Mouse (Mus musculus) regulatory T cell (primary cell): ENCODE results near the gene Olfr412.

Source experiments
- in situ Hi-C: fragments of 300-600 bp; cut with MboI, MseI; formaldehyde crosslinking; loops from one replicate; pipeline ENCODE4 v1.15.1; 2025; ENCODE audit warnings: high pct_unique_total_duplicates

Gene Olfr412

GRCm38 (mm10) chr11:74361769-74362168, at the start of gene Olfr412:
Gene Olfr412, plus strand, starts transcription at chr11:74362069.
- in situ Hi-C loops = no loop called here

- in situ Hi-C loops = no loop called here
Measured at GRCm38 (mm10) chr11:74326044-74326443, 35.8 kb upstream of the Olfr412 start.

GRCm38 (mm10) chr11:74328781-74329180, 33.1 kb upstream of the Olfr412 start:
- in situ Hi-C loops = no loop called here

- in situ Hi-C loops = no loop called here
Measured at GRCm38 (mm10) chr11:74337931-74338330, 23.9 kb upstream of the Olfr412 start, which contains the start of gene Olfr410. Gene Olfr410, minus strand, starts transcription at chr11:74338031.

GRCm38 (mm10) chr11:74352550-74352949, 9.3 kb upstream of the Olfr412 start, which contains the start of gene Olfr411:
Gene Olfr411, minus strand, starts transcription at chr11:74352650.
- in situ Hi-C loops = no loop called here

GRCm38 (mm10) chr11:74371393-74372100, 9.7 kb downstream of the Olfr412 start:
- in situ Hi-C loops = no loop called here

GRCm38 (mm10) chr11:74376847-74377246, 15.0 kb downstream of the Olfr412 start:
- in situ Hi-C loops = loop anchor here (5.0 kb wide), 1 partner anchor 155 kb away; no protein-coding TSS in a partner anchor

- in situ Hi-C loops = loop anchor here (5.0 kb wide), 1 partner anchor 153 kb away; no protein-coding TSS in a partner anchor
Measured at GRCm38 (mm10) chr11:74379166-74379873, 17.5 kb downstream of the Olfr412 start.

GRCm38 (mm10) chr11:74385674-74386073, 23.8 kb downstream of the Olfr412 start:
- in situ Hi-C loops = no loop called here

- in situ Hi-C loops = no loop called here
Measured at GRCm38 (mm10) chr11:74387203-74387602, 25.3 kb downstream of the Olfr412 start.

GRCm38 (mm10) chr11:74391899-74392298, 30.0 kb downstream of the Olfr412 start:
- in situ Hi-C loops = no loop called here

GRCm38 (mm10) chr11:74392903-74393302, 31.0 kb downstream of the Olfr412 start:
- in situ Hi-C loops = no loop called here

GRCm38 (mm10) chr11:74393489-74393888, 31.6 kb downstream of the Olfr412 start:
- in situ Hi-C loops = no loop called here

- in situ Hi-C loops = no loop called here
Measured at GRCm38 (mm10) chr11:74395583-74395982, 33.7 kb downstream of the Olfr412 start.

- in situ Hi-C loops = loop anchor here (10.0 to 25.0 kb wide), 2 partner anchors 123 to 460 kb away; no protein-coding TSS in a partner anchor
Measured at GRCm38 (mm10) chr11:74402126-74402525, 40.3 kb downstream of the Olfr412 start.

GRCm38 (mm10) chr11:74404216-74404615, 42.3 kb downstream of the Olfr412 start:
- in situ Hi-C loops = loop anchor here (10.0 to 25.0 kb wide), 2 partner anchors 121 to 458 kb away; no protein-coding TSS in a partner anchor

GRCm38 (mm10) chr11:74405201-74405600, 43.3 kb downstream of the Olfr412 start:
- in situ Hi-C loops = loop anchor here (10.0 to 25.0 kb wide), 2 partner anchors 120 to 457 kb away; no protein-coding TSS in a partner anchor

GRCm38 (mm10) chr11:74408587-74409446, 46.9 kb downstream of the Olfr412 start:
- in situ Hi-C loops = loop anchor here (10.0 to 25.0 kb wide), 2 partner anchors 116 to 453 kb away; no protein-coding TSS in a partner anchor

GRCm38 (mm10) chr11:74409447-74409754, 47.5 kb downstream of the Olfr412 start:
- in situ Hi-C loops = loop anchor here (10.0 to 25.0 kb wide), 2 partner anchors 115 to 453 kb away; no protein-coding TSS in a partner anchor

GRCm38 (mm10) chr11:74409757-74410174, 47.9 kb downstream of the Olfr412 start:
- in situ Hi-C loops = loop anchor here (10.0 to 25.0 kb wide), 2 partner anchors 115 to 453 kb away; no protein-coding TSS in a partner anchor

GRCm38 (mm10) chr11:74411943-74412342, 50.1 kb downstream of the Olfr412 start:
- in situ Hi-C loops = loop anchor here (25.0 kb wide), 1 partner anchor 450 kb away; no protein-coding TSS in a partner anchor
